Mouse (Mus musculus): Measurements from ENCODE around the gene Lsg1. TPM values are rescaled to one million over a fixed set of nuclear protein-coding genes. Genes with fewer than 3 reads are reported as not detected.
A peak's percentile ranks its signal among the peaks of the same experiment; 100 is the strongest.

Lsg1 gene
- polyA plus RNA-seq, 1 experiment from 2014 or later = 33.4 TPM

GRCm38 (mm10) chr16:30532929-30533328, 54.5 kb downstream of the Lsg1 start:
- 38% methylated on average over 1 of the region's 1 CpGs for WGBS
- TF ChIP-seq EP300 (optimal IDR thresholded peaks at IDR 0.05) (no peak), CTCF (IDR thresholded peaks at IDR 0.05; ENCODE audit: low read depth) (no peak)
- Histone ChIP-seq H3K9ac (ENCODE audit: low read length) (no peak overlapping the region), H3K36me3 (ENCODE audit: control insufficient read depth, insufficient read depth, low read length) (no peaks in the 10 kb centered on the region), H3K27ac (replicated peaks) (no peak overlapping the region), H3K4me3 (ENCODE audit: low read depth, low read length) (no peak overlapping the region), H3K4me2 (replicated peaks; ENCODE audit: low read depth) (no peak overlapping the region), H3K4me1 (replicated peaks; ENCODE audit: control insufficient read depth, insufficient read depth) (no peaks in the 10 kb centered on the region), H3K9me3 (ENCODE audit: control insufficient read depth, low read length) (no peaks in the 10 kb centered on the region), H3K27me3 (ENCODE audit: control insufficient read depth, insufficient read depth, low read length) (no peaks in the 10 kb centered on the region)
- DNase-seq (ENCODE audit: low spot score) (no peak), ATAC-seq (ENCODE audit: low FRiP score, low TSS enrichment) (no peak)

GRCm38 (mm10) chr16:30531761-30532406, 55.5 kb downstream of the Lsg1 start:
- ATAC-seq (ENCODE audit: low FRiP score, low TSS enrichment) = peak; percentile 48
- DNase-seq (ENCODE audit: low spot score) = peak; percentile 60
- no peaks in the 10 kb centered on the region for H3K4me1 ChIP-seq (replicated peaks; ENCODE audit: control insufficient read depth, insufficient read depth)
- H3K9me3 ChIP-seq (ENCODE audit: control insufficient read depth, low read length) = no peaks in the 10 kb centered on the region
- 31% methylated on average over 20 of the region's 20 CpGs for WGBS
- TF ChIP-seq EP300 (optimal IDR thresholded peaks at IDR 0.05) = no peak
- TF ChIP-seq CTCF (IDR thresholded peaks at IDR 0.05; ENCODE audit: low read depth) = peak; percentile 94
- H3K36me3 ChIP-seq (ENCODE audit: control insufficient read depth, insufficient read depth, low read length) = no peaks in the 10 kb centered on the region
- H3K9ac ChIP-seq (ENCODE audit: low read length) = no peak overlapping the region
- H3K27me3 ChIP-seq (ENCODE audit: control insufficient read depth, insufficient read depth, low read length) = no peaks in the 10 kb centered on the region
- H3K4me3 ChIP-seq (ENCODE audit: low read depth, low read length) = no peak overlapping the region
- no peak overlapping the region for H3K27ac ChIP-seq (replicated peaks)
- H3K4me2 ChIP-seq (replicated peaks; ENCODE audit: low read depth) = no peak overlapping the region

GRCm38 (mm10) chr16:30530815-30531214, 56.6 kb downstream of the Lsg1 start:
- no peak for DNase-seq (ENCODE audit: low spot score)
- Histone ChIP-seq H3K9ac (ENCODE audit: low read length) (no peak overlapping the region), H3K36me3 (ENCODE audit: control insufficient read depth, insufficient read depth, low read length) (no peaks in the 10 kb centered on the region), H3K27me3 (ENCODE audit: control insufficient read depth, insufficient read depth, low read length) (no peaks in the 10 kb centered on the region), H3K27ac (replicated peaks) (no peak overlapping the region), H3K4me2 (replicated peaks; ENCODE audit: low read depth) (no peak overlapping the region), H3K4me1 (replicated peaks; ENCODE audit: control insufficient read depth, insufficient read depth) (no peaks in the 10 kb centered on the region), H3K9me3 (ENCODE audit: control insufficient read depth, low read length) (no peaks in the 10 kb centered on the region), H3K4me3 (ENCODE audit: low read depth, low read length) (no peak overlapping the region)
- no peak for ATAC-seq (ENCODE audit: low FRiP score, low TSS enrichment)
- TF ChIP-seq CTCF (IDR thresholded peaks at IDR 0.05; ENCODE audit: low read depth) = peak; percentile 76
- TF ChIP-seq EP300 (optimal IDR thresholded peaks at IDR 0.05) = no peak
- 59% methylated on average over 4 of the region's 4 CpGs for WGBS

DNA sequence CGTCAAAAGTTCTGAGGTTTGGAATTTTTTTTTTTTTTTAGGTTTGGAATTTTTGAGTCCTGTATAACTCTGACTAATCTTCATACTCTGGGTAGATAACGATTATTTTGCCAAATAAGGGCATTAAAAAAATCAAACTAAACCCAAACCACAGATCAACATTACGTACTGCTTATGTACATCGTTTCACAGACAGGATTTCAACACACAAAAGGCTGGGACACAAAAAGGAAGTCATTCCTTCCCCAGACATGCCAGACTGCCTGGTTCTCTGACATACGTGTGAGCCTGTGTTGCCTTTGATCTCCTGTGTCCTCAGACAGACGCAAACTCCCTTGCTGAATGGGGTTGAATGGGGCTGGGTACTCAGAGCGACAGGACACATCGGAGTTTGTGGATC, 59.0 kb downstream of the Lsg1 start:
- Histone ChIP-seq H3K4me2 (replicated peaks; ENCODE audit: low read depth) (no peak overlapping the region), H3K4me1 (replicated peaks; ENCODE audit: control insufficient read depth, insufficient read depth) (no peaks in the 10 kb centered on the region), H3K36me3 (ENCODE audit: control insufficient read depth, insufficient read depth, low read length) (no peaks in the 10 kb centered on the region), H3K27ac (replicated peaks) (no peak overlapping the region), H3K4me3 (ENCODE audit: low read depth, low read length) (no peak overlapping the region), H3K9me3 (ENCODE audit: control insufficient read depth, low read length) (no peaks in the 10 kb centered on the region), H3K9ac (ENCODE audit: low read length) (no peak overlapping the region), H3K27me3 (ENCODE audit: control insufficient read depth, insufficient read depth, low read length) (no peaks in the 10 kb centered on the region)
- WGBS = 74% methylated on average over 8 of the region's 8 CpGs
- ATAC-seq (ENCODE audit: low FRiP score, low TSS enrichment) = no peak
- DNase-seq (ENCODE audit: low spot score) = no peak
- TF ChIP-seq EP300 (optimal IDR thresholded peaks at IDR 0.05) = no peak
- TF ChIP-seq CTCF (IDR thresholded peaks at IDR 0.05; ENCODE audit: low read depth) = no peak

DNA sequence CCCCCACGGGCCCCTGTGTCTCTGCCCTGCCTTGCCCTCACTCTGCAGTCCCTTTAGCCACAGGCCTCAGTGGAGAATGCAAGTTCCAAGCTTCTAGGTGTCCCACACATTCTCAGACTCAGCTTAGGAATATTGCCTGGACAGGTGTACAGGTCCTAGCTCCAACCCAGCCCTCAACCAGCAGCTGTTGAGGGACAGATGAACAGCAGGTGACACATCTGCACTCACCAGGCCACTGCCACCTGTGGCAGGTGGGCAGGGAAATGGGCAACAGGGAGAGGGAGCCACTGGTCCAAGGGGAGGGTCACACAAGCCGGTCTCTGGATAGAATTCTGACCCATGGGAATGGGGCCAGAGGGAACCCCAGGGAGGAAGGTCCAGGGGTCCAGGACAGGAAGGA, 59.5 kb downstream of the Lsg1 start:
- no peak for DNase-seq (ENCODE audit: low spot score)
- H3K9ac ChIP-seq (ENCODE audit: low read length) = no peak overlapping the region
- no peak for ATAC-seq (ENCODE audit: low FRiP score, low TSS enrichment)
- H3K36me3 ChIP-seq (ENCODE audit: control insufficient read depth, insufficient read depth, low read length) = no peaks in the 10 kb centered on the region
- 75% methylated on average over 2 of the region's 2 CpGs for WGBS
- no peaks in the 10 kb centered on the region for H3K27me3 ChIP-seq (ENCODE audit: control insufficient read depth, insufficient read depth, low read length)
- no peaks in the 10 kb centered on the region for H3K9me3 ChIP-seq (ENCODE audit: control insufficient read depth, low read length)
- TF ChIP-seq EP300 (optimal IDR thresholded peaks at IDR 0.05) = no peak
- no peak for TF ChIP-seq CTCF (IDR thresholded peaks at IDR 0.05; ENCODE audit: low read depth)
- H3K4me3 ChIP-seq (ENCODE audit: low read depth, low read length) = no peak overlapping the region
- no peaks in the 10 kb centered on the region for H3K4me1 ChIP-seq (replicated peaks; ENCODE audit: control insufficient read depth, insufficient read depth)
- no peak overlapping the region for H3K4me2 ChIP-seq (replicated peaks; ENCODE audit: low read depth)
- no peak overlapping the region for H3K27ac ChIP-seq (replicated peaks)

GRCm38 (mm10) chr16:30525756-30526155, 61.6 kb downstream of the Lsg1 start:
- H3K27ac ChIP-seq (replicated peaks) = no peak overlapping the region
- DNase-seq (ENCODE audit: low spot score) (no peak), ATAC-seq (ENCODE audit: low FRiP score, low TSS enrichment) (no peak)
- 55% methylated on average over 14 of the region's 14 CpGs for WGBS
- no peaks in the 10 kb centered on the region for H3K36me3 ChIP-seq (ENCODE audit: control insufficient read depth, insufficient read depth, low read length)
- no peaks in the 10 kb centered on the region for H3K4me1 ChIP-seq (replicated peaks; ENCODE audit: control insufficient read depth, insufficient read depth)
- no peak overlapping the region for H3K9ac ChIP-seq (ENCODE audit: low read length)
- no peaks in the 10 kb centered on the region for H3K27me3 ChIP-seq (ENCODE audit: control insufficient read depth, insufficient read depth, low read length)
- H3K4me2 ChIP-seq (replicated peaks; ENCODE audit: low read depth) = no peak overlapping the region
- no peaks in the 10 kb centered on the region for H3K9me3 ChIP-seq (ENCODE audit: control insufficient read depth, low read length)
- H3K4me3 ChIP-seq (ENCODE audit: low read depth, low read length) = no peak overlapping the region
- TF ChIP-seq CTCF (IDR thresholded peaks at IDR 0.05; ENCODE audit: low read depth) = no peak
- TF ChIP-seq EP300 (optimal IDR thresholded peaks at IDR 0.05) = no peak

Measured in stomach, postnatal 0 days (tissue).